In genomic region chr2:101679164-101679784, GRCm38 (mm10) we compare ENCODE assay signal across 8 mouse cellular contexts. TPM values are rescaled to one million over a fixed set of nuclear protein-coding genes. Genes with fewer than 3 reads are reported as not detected.
DNase-seq lines count a peak whose midpoint lies in the region; ATAC-seq and TF ChIP-seq lines count a peak whose summit lies in the region.

No protein-coding gene starts in this region.

- ATAC-seq in frontal cortex, adult (ENCODE audit: low TSS enrichment) = 0 out of 2 replicates have a peak, but pooled peaks have one; percentile 7
- no peak for ATAC-seq in intestine, postnatal 0 days
- peak; percentile 59 for ATAC-seq in midbrain, embryonic 12.5 days (ENCODE audit: low FRiP score, low read depth)

- H3K4me2 ChIP-seq in intestine, postnatal 0 days (replicated peaks; ENCODE audit: low read depth) = peak overlapping the region; percentile 93
- H3K4me2 ChIP-seq in midbrain, embryonic 12.5 days (replicated peaks) = peak overlapping the region; percentile 72

- TF ChIP-seq RAD21 in MEL (IDR thresholded peaks at IDR 0.05; ENCODE audit: low read depth, low read length) = no peak

- no peak for TF ChIP-seq EP300 in MEL (IDR thresholded peaks at IDR 0.05; ENCODE audit: low read depth in 1 of 2, low read length in 2 of 2)

- H3K4me3 ChIP-seq in MEL (ENCODE audit: control insufficient read depth in 1 of 2, insufficient read depth in 1 of 2, low read depth in 2 of 2, low read length in 2 of 2) = peak overlapping the region; percentile 81 to 91
- H3K4me3 ChIP-seq in embryonic fibroblast, embryonic 13.5 days (ENCODE audit: insufficient read depth, low read length) = peak overlapping the region; percentile 81
- peak overlapping the region; percentile 72 for H3K4me3 ChIP-seq in intestine, postnatal 0 days (ENCODE audit: low read depth, low read length)
- peak overlapping the region; percentile 97 for H3K4me3 ChIP-seq in midbrain, embryonic 12.5 days

- H3K4me1 ChIP-seq in MEL (ENCODE audit: control insufficient read depth in 1 of 2, insufficient read depth in 2 of 2, low read length in 2 of 2) = peaks cover 0 to 3% of the 10 kb centered on the region in 2 experiments; a peak in 2 of 4 replicates
- no peaks in the 10 kb centered on the region; the same call in 1 of the 2 replicates for H3K4me1 ChIP-seq in embryonic fibroblast, embryonic 13.5 days (ENCODE audit: control insufficient read depth, insufficient read depth, low read length)
- H3K4me1 ChIP-seq in intestine, postnatal 0 days (replicated peaks; ENCODE audit: control insufficient read depth, insufficient read depth, low read length) = peaks cover 2% of the 10 kb centered on the region; the same call in 1 of the 2 replicates
- peaks cover 11% of the 10 kb centered on the region for H3K4me1 ChIP-seq in midbrain, embryonic 12.5 days

- no peak overlapping the region for H3K27ac ChIP-seq in MEL (ENCODE audit: control insufficient read depth, low read depth, low read length)
- no peak overlapping the region for H3K27ac ChIP-seq in embryonic fibroblast, embryonic 13.5 days (ENCODE audit: insufficient read depth, low read length)
- no peak overlapping the region for H3K27ac ChIP-seq in intestine, postnatal 0 days (ENCODE audit: low read depth, low read length)
- peak overlapping the region; percentile 77 for H3K27ac ChIP-seq in midbrain, embryonic 12.5 days (replicated peaks)

- no peak for TF ChIP-seq POLR2A in MEL (IDR thresholded peaks at IDR 0.05; ENCODE audit: control insufficient read depth in 1 of 2, insufficient read depth in 1 of 2, low read depth in 1 of 2, low read length in 2 of 2, poor library complexity in 1 of 2)
- TF ChIP-seq POLR2A in embryonic fibroblast, embryonic 13.5 days (IDR thresholded peaks at IDR 0.05; ENCODE audit: low read depth, low read length) = no peak

- H3K79me2 ChIP-seq in MEL (ENCODE audit: control insufficient read depth, insufficient read depth, low read length, poor library complexity) = peaks cover 20% of the 10 kb centered on the region

- H3K9ac ChIP-seq in MEL (ENCODE audit: control insufficient read depth, low read depth, low read length, poor library complexity, severe bottlenecking) = peak overlapping the region; percentile 93
- H3K9ac ChIP-seq in intestine, postnatal 0 days (ENCODE audit: low read depth, low read length) = peak overlapping the region; percentile 86
- peak overlapping the region; percentile 91 for H3K9ac ChIP-seq in midbrain, embryonic 12.5 days (replicated peaks)

- peaks cover 0 to 5% of the 10 kb centered on the region in 2 experiments; a peak in 2 of 4 replicates for H3K36me3 ChIP-seq in MEL (ENCODE audit: control insufficient read depth in 1 of 2, insufficient read depth in 2 of 2, low read length in 2 of 2)
- peaks cover 5% of the 10 kb centered on the region for H3K36me3 ChIP-seq in intestine, postnatal 0 days (ENCODE audit: control insufficient read depth, insufficient read depth)
- peaks cover 10% of the 10 kb centered on the region; the same call in 1 of the 2 replicates for H3K36me3 ChIP-seq in midbrain, embryonic 12.5 days

- H3K9me3 ChIP-seq in MEL (replicated peaks; ENCODE audit: insufficient read depth, low read length) = no peaks in the 10 kb centered on the region
- no peaks in the 10 kb centered on the region for H3K9me3 ChIP-seq in intestine, postnatal 0 days (ENCODE audit: control insufficient read depth)
- no peaks in the 10 kb centered on the region for H3K9me3 ChIP-seq in midbrain, embryonic 12.5 days

- no peak for TF ChIP-seq CTCF in MEL (IDR thresholded peaks at IDR 0.05 in 2 of 3, conservative IDR thresholded peaks at IDR 0.05 in 1 of 3; ENCODE audit: control insufficient read depth in 1 of 3, insufficient read depth in 1 of 3, low read depth in 2 of 3, low read length in 3 of 3, poor library complexity in 1 of 3, severe bottlenecking in 1 of 3)
- TF ChIP-seq CTCF in embryonic fibroblast, embryonic 13.5 days (IDR thresholded peaks at IDR 0.05; ENCODE audit: borderline replicate concordance, insufficient read depth, low read length) = no peak
- TF ChIP-seq CTCF in intestine, postnatal 0 days (IDR thresholded peaks at IDR 0.05; ENCODE audit: low read depth) = no peak

- 5% methylated on average over 15 of the region's 15 CpGs for WGBS in intestine, postnatal 0 days
- under 1% methylated on average over 15 of the region's 15 CpGs for WGBS in midbrain, embryonic 12.5 days

- no peak for DNase-seq in frontal cortex, postnatal 14 days (ENCODE audit: low spot score in 2 of 2)
- DNase-seq in MEL (ENCODE audit: low read depth, low spot score) = peak; percentile 41
- no peak for DNase-seq in ovary, adult 18-20 months (ENCODE audit: low spot score)
- DNase-seq in gastrocnemius, postnatal 4 days (ENCODE audit: low spot score in 2 of 2) = no peak

- peaks cover 0 to 4% of the 10 kb centered on the region in 2 experiments; a peak in 2 of 4 replicates for H3K27me3 ChIP-seq in MEL (ENCODE audit: control insufficient read depth in 1 of 2, insufficient read depth in 2 of 2, low read length in 2 of 2)
- no peaks in the 10 kb centered on the region for H3K27me3 ChIP-seq in intestine, postnatal 0 days (replicated peaks; ENCODE audit: control insufficient read depth, insufficient read depth, low read length)
- peaks cover 5% of the 10 kb centered on the region; the same call in 1 of the 2 replicates for H3K27me3 ChIP-seq in midbrain, embryonic 12.5 days

TF ChIP-seq in MEL, 35 proteins besides CTCF, POLR2A, EP300 and RAD21 (continues in another document):
- TF ChIP-seq POLR2AphosphoS5 (IDR thresholded peaks at IDR 0.05; ENCODE audit: borderline replicate concordance, low read depth, low read length) = no peak
- no peak for TF ChIP-seq GABPA (IDR thresholded peaks at IDR 0.05; ENCODE audit: low read depth, low read length)
- TF ChIP-seq TBP (IDR thresholded peaks at IDR 0.05; ENCODE audit: low read depth, low read length) = no peak
- no peak for TF ChIP-seq MAX (IDR thresholded peaks at IDR 0.05; ENCODE audit: low read length)
- TF ChIP-seq UBTF (IDR thresholded peaks at IDR 0.05; ENCODE audit: borderline replicate concordance, insufficient read depth, low read depth, low read length) = no peak
- peak; percentile 75 for TF ChIP-seq USF1 (IDR thresholded peaks at IDR 0.05; ENCODE audit: low read depth, low read length)
- peak; percentile 58 for TF ChIP-seq ZNF384 (IDR thresholded peaks at IDR 0.05; ENCODE audit: low read depth, low read length)
- TF ChIP-seq SIN3A (IDR thresholded peaks at IDR 0.05; ENCODE audit: low read length) = no peak
- no peak for TF ChIP-seq TCF12 (IDR thresholded peaks at IDR 0.05; ENCODE audit: low read depth, low read length)
- no peak for TF ChIP-seq RCOR1 (IDR thresholded peaks at IDR 0.05; ENCODE audit: low read depth, low read length)
- TF ChIP-seq MXI1 (IDR thresholded peaks at IDR 0.05; ENCODE audit: low read depth, low read length) = no peak
- TF ChIP-seq NELFE (IDR thresholded peaks at IDR 0.05; ENCODE audit: low read depth, low read length) = no peak
- TF ChIP-seq ZC3H11A (IDR thresholded peaks at IDR 0.05; ENCODE audit: low read depth, low read length) = no peak
- no peak for TF ChIP-seq SMC3 (IDR thresholded peaks at IDR 0.05; ENCODE audit: low read depth, low read length)
- 0 out of 2 replicates have a peak, but pooled peaks have one; percentile 37 for TF ChIP-seq MAZ (IDR thresholded peaks at IDR 0.05; ENCODE audit: low read depth, low read length)
- no peak for TF ChIP-seq BHLHE40 (IDR thresholded peaks at IDR 0.05; ENCODE audit: borderline replicate concordance, low read depth, low read length)
- no peak for TF ChIP-seq CHD2 (IDR thresholded peaks at IDR 0.05; ENCODE audit: low read length)
- TF ChIP-seq E2F4 (IDR thresholded peaks at IDR 0.05; ENCODE audit: borderline replicate concordance, low read depth, low read length) = no peak

RNA-seq across cellular contexts. Expression of gene Traf6, which starts 1.0 kb away (rescaled TPM):
- 11.8 and 12.7 TPM in 2 replicates for total RNA-seq in MEL (2012; rRNA removed)
- polyA plus RNA-seq in MEL (2012; ENCODE audit: insufficient read depth in 1 of 2, insufficient read length in 2 of 2, low read depth in 1 of 2, low replicate concordance in 2 of 2, missing spikeins in 1 of 2) = 10 to 100 TPM in 1 of 2 experiments, not detected in 1; 18.0 TPM
- polyA plus RNA-seq in embryonic fibroblast, embryonic 13.5 days (2011; ENCODE audit: insufficient read length, low read depth, missing spikeins) = 11.0 and 11.8 TPM in 2 replicates
- 4.9 and 5.5 TPM in 2 replicates for polyA plus RNA-seq in intestine, postnatal 0 days (2015; fragmentation: Nextera tagmentation; extraction: Ambion mirVana)
- 16.5 and 17.8 TPM in 2 replicates for polyA plus RNA-seq in midbrain, embryonic 12.5 days (2016; fragmentation: Nextera tagmentation; extraction: Ambion mirVana)
- total RNA-seq in gastrocnemius, postnatal 4 days (2021) = 10 to 100 TPM; 11.7 to 14.6 TPM

RNA-seq across cellular contexts. Expression of gene B230118H07Rik, which starts 29.9 kb away (rescaled TPM):
- 30.6 and 31.2 TPM in 2 replicates for total RNA-seq in MEL (2012; rRNA removed)
- 10 to 100 TPM in 1 of 2 experiments, not detected in 1; 22.4 TPM for polyA plus RNA-seq in MEL (2012; ENCODE audit: insufficient read depth in 1 of 2, insufficient read length in 2 of 2, low read depth in 1 of 2, low replicate concordance in 2 of 2, missing spikeins in 1 of 2)
- polyA plus RNA-seq in embryonic fibroblast, embryonic 13.5 days (2011; ENCODE audit: insufficient read length, low read depth, missing spikeins) = 23.6 and 24.1 TPM in 2 replicates
- polyA plus RNA-seq in intestine, postnatal 0 days (2015; fragmentation: Nextera tagmentation; extraction: Ambion mirVana) = 31.0 and 33.6 TPM in 2 replicates
- 47.3 and 56.2 TPM in 2 replicates for polyA plus RNA-seq in midbrain, embryonic 12.5 days (2016; fragmentation: Nextera tagmentation; extraction: Ambion mirVana)
- 10 to 100 TPM; 36.9 to 45.5 TPM for total RNA-seq in gastrocnemius, postnatal 4 days (2021)

RNA-seq across cellular contexts. Expression of gene Rag1, which starts 30.0 kb away (rescaled TPM):
- under 0.01 TPM in 1 of 2 replicates, not detected in the other for total RNA-seq in MEL (2012; rRNA removed)
- polyA plus RNA-seq in MEL (2012; ENCODE audit: insufficient read depth in 1 of 2, insufficient read length in 2 of 2, low read depth in 1 of 2, low replicate concordance in 2 of 2, missing spikeins in 1 of 2) = not detected
- not detected in 2 replicates for polyA plus RNA-seq in embryonic fibroblast, embryonic 13.5 days (2011; ENCODE audit: insufficient read length, low read depth, missing spikeins)
- polyA plus RNA-seq in intestine, postnatal 0 days (2015; fragmentation: Nextera tagmentation; extraction: Ambion mirVana) = not detected in 2 replicates
- polyA plus RNA-seq in midbrain, embryonic 12.5 days (2016; fragmentation: Nextera tagmentation; extraction: Ambion mirVana) = 0.06 and 0.10 TPM in 2 replicates
- under 1 TPM; 0.21 to 0.81 TPM for total RNA-seq in gastrocnemius, postnatal 4 days (2021)

RNA-seq across cellular contexts. Expression of gene Rag2, which starts 54.8 kb away (rescaled TPM):
- total RNA-seq in MEL (2012; rRNA removed) = not detected in 2 replicates
- not detected for polyA plus RNA-seq in MEL (2012; ENCODE audit: insufficient read depth in 1 of 2, insufficient read length in 2 of 2, low read depth in 1 of 2, low replicate concordance in 2 of 2, missing spikeins in 1 of 2)
- polyA plus RNA-seq in embryonic fibroblast, embryonic 13.5 days (2011; ENCODE audit: insufficient read length, low read depth, missing spikeins) = not detected in 2 replicates
- polyA plus RNA-seq in intestine, postnatal 0 days (2015; fragmentation: Nextera tagmentation; extraction: Ambion mirVana) = not detected in 2 replicates
- polyA plus RNA-seq in midbrain, embryonic 12.5 days (2016; fragmentation: Nextera tagmentation; extraction: Ambion mirVana) = not detected in 2 replicates
- not detected for total RNA-seq in gastrocnemius, postnatal 4 days (2021)
